Mouse (Mus musculus) liver, embryonic 16.5 days (tissue): ENCODE results near the gene Ddb2. TPM values are rescaled to one million over a fixed set of nuclear protein-coding genes. Genes with fewer than 3 reads are reported as not detected.
A peak's percentile ranks its signal among the peaks of the same experiment; 100 is the strongest.

Experiments
- ATAC-seq: fragments of 200-750 bp; cut with Nextera tagmentation; 2 replicates; pipeline ENCODE4 v1.8.0; 2017; ENCODE audit warnings: low read depth, mild to moderate bottlenecking, moderate number of reproducible peaks, moderate library complexity
- H3K27ac ChIP-seq: fragments of 300-500 bp; sonication (generic); 2 replicates; pipeline ENCODE4 v1.5.1; 2014; ENCODE audit warnings: mild to moderate bottlenecking, low read length
- H3K27me3 ChIP-seq: fragments of 300-500 bp; sonication (generic); 2 replicates; pipeline ENCODE4 v1.6.1; 2014; ENCODE audit warnings: low read depth, low read length, mixed read lengths; ENCODE audit not compliant: control insufficient read depth, insufficient read depth
- H3K36me3 ChIP-seq: fragments of 300-500 bp; sonication (generic); 2 replicates; pipeline ENCODE4 v1.6.1; 2014; ENCODE audit warnings: mild to moderate bottlenecking; ENCODE audit not compliant: control insufficient read depth, insufficient read depth
- H3K4me1 ChIP-seq: fragments of 300-500 bp; sonication (generic); 2 replicates; pipeline ENCODE4 v1.6.1; 2014; ENCODE audit warnings: low read depth, low read length, mixed read lengths; ENCODE audit not compliant: control insufficient read depth
- H3K4me2 ChIP-seq: fragments of 300-500 bp; sonication (generic); 2 replicates; pipeline ENCODE4 v1.6.1; 2014; ENCODE audit warnings: low read depth, low read length, mixed read lengths
- H3K4me3 ChIP-seq: fragments of 300-500 bp; sonication (generic); 2 replicates; pipeline ENCODE4 v1.5.1; 2014; ENCODE audit warnings: low read depth, mild to moderate bottlenecking, low read length
- H3K9ac ChIP-seq: fragments of 300-500 bp; sonication (generic); 2 replicates; pipeline ENCODE4 v1.6.1; 2014; ENCODE audit warnings: low read depth, low read length
- H3K9me3 ChIP-seq: fragments of 300-500 bp; sonication (generic); replicated peaks from 2 replicates; pipeline ENCODE4 v1.6.1; 2016; ENCODE audit warnings: low read length; ENCODE audit not compliant: control insufficient read depth
- WGBS: fragments of 180-500 bp; shearing (Covaris S2); extraction: QIAGEN DNeasy Blood & Tissue Kit; methylation state at CpG from one replicate; pipeline ENCODE4 v1.1.7; 2014; ENCODE audit not compliant: insufficient replicate concordance; 5-methylcytosine and 5-hydroxymethylcytosine counted together
- polyA plus RNA-seq: library from polyadenylated mRNA; unstranded; fragments of >200 nt; fragmentation: Nextera tagmentation; extraction: Ambion mirVana; gene quantifications from 2 replicates; pipeline ENCODE4 v1.2.1, GENCODE M21; 2015

The Ddb2 gene
- polyA plus RNA-seq, 1 experiment from 2014 or later: 6.2 TPM

GRCm38 (mm10) chr2:91202222-91202971 lies 34.4 kb downstream of the Ddb2 start, which contains the start of the genes Nr1h3 and Acp2:
Nr1h3 (minus strand) TSS chr2:91202834.
Acp2 (plus strand) TSS chr2:91202885.
- no peaks in the 10 kb centered on the region for H3K9me3 ChIP-seq
- peak; percentile 94 for ATAC-seq
- no peaks in the 10 kb centered on the region for H3K27me3 ChIP-seq
- peak within 1 kb of the TSS; percentile 86 for H3K27ac ChIP-seq
- peaks cover 11% of the 10 kb centered on the region for H3K4me1 ChIP-seq
- H3K4me2 ChIP-seq: peak within 1 kb of the TSS; percentile 83
- peaks cover 3% of the 10 kb centered on the region; the same call in 1 of the 2 replicates for H3K36me3 ChIP-seq
- H3K9ac ChIP-seq: peak within 1 kb of the TSS; percentile 88
- WGBS: 3% methylated on average over 28 of the region's 28 CpGs
- peak within 1 kb of the TSS; percentile 88 for H3K4me3 ChIP-seq

GRCm38 (mm10) chr2:91198888-91199287 lies 37.9 kb downstream of the Ddb2 start:
- Histone ChIP-seq H3K36me3 (no peaks in the 10 kb centered on the region), H3K4me3 (no peak overlapping the region), H3K4me2 (no peak overlapping the region), H3K4me1 (peaks cover 13% of the 10 kb centered on the region), H3K9me3 (no peaks in the 10 kb centered on the region), H3K9ac (no peak overlapping the region), H3K27me3 (peaks cover 6% of the 10 kb centered on the region), H3K27ac (no peak overlapping the region)
- WGBS: 59% methylated on average over 3 of the region's 3 CpGs
- no peak for ATAC-seq

- ATAC-seq: no peak
- Histone ChIP-seq H3K4me3 (no peak overlapping the region), H3K9ac (no peak overlapping the region), H3K4me2 (no peak overlapping the region), H3K36me3 (no peaks in the 10 kb centered on the region), H3K9me3 (no peaks in the 10 kb centered on the region), H3K27me3 (peaks cover 6% of the 10 kb centered on the region), H3K4me1 (peaks cover 5% of the 10 kb centered on the region), H3K27ac (no peak overlapping the region)
- WGBS: 35% methylated on average over 3 of the region's 3 CpGs
These were observed 40.2 kb downstream of the Ddb2 start for GRCm38 (mm10) chr2:91196577-91197001.

- Histone ChIP-seq H3K27me3 (peaks cover 6% of the 10 kb centered on the region), H3K36me3 (no peaks in the 10 kb centered on the region), H3K9ac (peak overlapping the region; percentile 50), H3K4me3 (peak overlapping the region; percentile 56), H3K9me3 (no peaks in the 10 kb centered on the region), H3K4me1 (peaks cover 3% of the 10 kb centered on the region; the same call in 1 of the 2 replicates), H3K4me2 (peak overlapping the region; percentile 53), H3K27ac (peak overlapping the region; percentile 64)
- peak; percentile 83 for ATAC-seq
- 2% methylated on average over 27 of the region's 27 CpGs for WGBS
These were observed 42.0 kb downstream of the Ddb2 start for GRCm38 (mm10) chr2:91194624-91195332.

- Histone ChIP-seq H3K4me3 (no peak overlapping the region), H3K4me1 (peaks cover 3% of the 10 kb centered on the region), H3K27me3 (peaks cover 6% of the 10 kb centered on the region), H3K36me3 (no peaks in the 10 kb centered on the region), H3K27ac (no peak overlapping the region), H3K9me3 (no peaks in the 10 kb centered on the region), H3K9ac (no peak overlapping the region), H3K4me2 (no peak overlapping the region)
- no peak for ATAC-seq
- 79% methylated on average over 16 of the region's 16 CpGs for WGBS
These were observed 46.3 kb downstream of the Ddb2 start for GRCm38 (mm10) chr2:91190501-91190900.

- Histone ChIP-seq H3K4me3 (no peak overlapping the region), H3K27ac (no peak overlapping the region), H3K4me2 (no peak overlapping the region), H3K9ac (no peak overlapping the region), H3K4me1 (peaks cover 7% of the 10 kb centered on the region), H3K27me3 (no peaks in the 10 kb centered on the region), H3K36me3 (no peaks in the 10 kb centered on the region), H3K9me3 (no peaks in the 10 kb centered on the region)
- WGBS: 49% methylated on average over 4 of the region's 4 CpGs
- no peak for ATAC-seq
These were observed 49.4 kb downstream of the Ddb2 start for GRCm38 (mm10) chr2:91187431-91187830.

GRCm38 (mm10) chr2:91186208-91186607 lies 50.6 kb downstream of the Ddb2 start:
- H3K9me3 ChIP-seq: no peaks in the 10 kb centered on the region
- 23% methylated on average over 1 of the region's 1 CpGs for WGBS
- peaks cover 13% of the 10 kb centered on the region for H3K4me1 ChIP-seq
- ATAC-seq: no peak
- H3K4me2 ChIP-seq: no peak overlapping the region
- no peak overlapping the region for H3K9ac ChIP-seq
- no peaks in the 10 kb centered on the region for H3K27me3 ChIP-seq
- H3K4me3 ChIP-seq: no peak overlapping the region
- no peak overlapping the region for H3K27ac ChIP-seq
- no peaks in the 10 kb centered on the region for H3K36me3 ChIP-seq

- peak within 1 kb of the TSS; percentile 95 for H3K4me3 ChIP-seq
- peak within 1 kb of the TSS; percentile 99 for H3K4me2 ChIP-seq
- peak within 1 kb of the TSS; percentile 87 for H3K27ac ChIP-seq
- 26% methylated on average over 15 of the region's 15 CpGs for WGBS
- no peaks in the 10 kb centered on the region for H3K9me3 ChIP-seq
- H3K4me1 ChIP-seq: peaks cover 13% of the 10 kb centered on the region
- no peaks in the 10 kb centered on the region for H3K27me3 ChIP-seq
- H3K36me3 ChIP-seq: no peaks in the 10 kb centered on the region
- H3K9ac ChIP-seq: peak within 1 kb of the TSS; percentile 84
- peak; percentile 7 for ATAC-seq
These were observed 52.9 kb downstream of the Ddb2 start, which contains the start of gene Madd for GRCm38 (mm10) chr2:91183711-91184405. Madd (minus strand) TSS chr2:91183837.
